Mouse (Mus musculus) heart, postnatal 4 days (tissue): ENCODE measurements at regions not wholly inside any gene's neighbourhood (a gene's known extent, or its start where the extent isn't known, plus 50 kb on each side); places are given as distances from the start of the nearest gene placed in this dataset.

Experiments
- DNase-seq: peaks from one replicate; pipeline ENCODE4 v3.0.0; 2021

DNA sequence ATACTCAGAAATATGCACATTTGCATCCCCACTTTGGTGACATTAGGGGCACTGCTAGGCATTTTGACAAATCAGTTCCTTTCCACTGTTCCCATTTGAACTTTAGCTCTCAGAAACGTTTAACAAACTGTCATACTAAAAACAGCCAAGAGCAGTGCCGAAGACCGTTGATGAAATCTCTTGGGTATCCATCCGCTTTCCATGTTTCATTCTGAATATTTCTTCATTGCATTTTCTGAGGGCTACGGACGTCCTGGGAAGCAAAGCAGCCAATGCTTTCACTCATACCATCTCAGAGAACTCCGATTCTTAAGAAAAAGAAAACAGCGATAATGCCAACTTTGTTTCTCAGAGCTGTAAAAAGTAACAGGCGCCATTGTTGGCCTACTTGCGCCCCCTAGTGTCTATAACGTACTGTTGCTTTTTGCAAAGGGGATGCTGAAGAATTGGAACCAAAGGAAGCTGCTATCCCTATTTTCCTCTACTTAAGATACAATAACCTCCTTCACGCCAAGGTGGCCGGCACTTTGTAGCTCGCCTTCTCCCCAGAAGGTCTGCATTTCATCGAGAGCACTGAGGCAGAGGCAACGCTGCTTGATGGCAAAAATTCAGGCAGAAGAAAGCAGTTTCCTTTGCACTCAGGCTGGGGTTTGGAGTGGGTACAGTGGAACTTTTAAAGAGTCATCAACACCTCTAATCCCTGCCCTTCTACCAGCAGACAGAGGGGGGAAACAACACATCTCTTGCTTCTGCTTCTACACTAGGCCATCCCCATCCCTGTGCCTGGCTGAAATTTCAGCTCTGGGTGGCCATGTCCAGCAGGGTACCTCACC, 163.1 kb upstream of the Spred2 start:
- DNase-seq: peak; percentile 67

DNA sequence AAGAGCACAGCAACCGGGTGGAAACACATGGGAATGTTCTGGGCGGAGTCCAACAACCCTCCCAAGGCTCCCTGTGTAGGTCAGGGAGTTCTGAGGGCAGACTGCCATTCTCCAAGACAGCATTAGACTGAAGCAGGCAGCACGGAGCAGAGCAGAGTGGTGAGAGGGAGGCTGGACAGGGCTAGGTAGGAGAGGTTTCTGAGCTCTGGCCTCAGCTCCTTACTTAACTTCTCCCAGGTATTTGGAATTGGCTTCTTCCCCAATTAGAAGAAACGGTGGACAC, 162.5 kb upstream of the Spred2 start:
- DNase-seq: no peak

DNA sequence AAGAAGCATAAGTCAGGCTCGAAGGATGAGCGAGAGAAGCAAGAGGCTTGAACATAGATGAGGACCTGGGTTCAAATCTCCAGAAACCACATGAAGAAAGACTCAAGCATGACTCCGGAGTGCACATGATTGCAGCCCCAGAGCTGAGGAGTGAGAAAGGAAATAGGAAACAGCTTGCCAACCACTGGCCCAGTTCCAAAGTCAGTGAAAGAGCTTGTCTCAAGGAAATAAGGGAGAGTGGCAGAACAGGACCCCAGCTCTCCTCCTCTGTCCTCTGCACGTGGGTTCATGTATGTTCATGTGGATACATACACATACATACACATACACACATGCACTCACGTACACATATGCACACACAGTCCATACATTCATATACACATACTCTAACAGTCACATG, 156.9 kb upstream of the Spred2 start:
- DNase-seq: no peak

DNA sequence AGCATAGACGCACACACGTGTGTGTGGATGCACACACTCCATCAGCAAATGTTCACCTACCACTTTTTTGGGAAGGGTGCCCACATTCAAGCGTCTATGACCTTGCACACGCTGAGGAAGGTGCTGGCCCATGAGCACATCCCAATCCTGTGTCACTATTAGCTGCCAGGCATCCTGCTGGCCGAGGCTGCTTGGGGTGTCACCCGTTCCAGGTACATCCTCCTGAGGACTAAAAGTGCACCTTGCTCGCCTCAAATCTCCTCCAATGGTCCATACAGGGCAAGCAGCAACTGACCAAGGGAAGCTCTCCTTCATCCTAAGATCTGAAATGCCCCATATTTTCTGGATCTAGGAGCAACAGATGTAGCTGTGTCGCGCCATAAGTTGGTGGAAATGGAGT, 156.3 kb upstream of the Spred2 start:
- DNase-seq: no peak

DNA sequence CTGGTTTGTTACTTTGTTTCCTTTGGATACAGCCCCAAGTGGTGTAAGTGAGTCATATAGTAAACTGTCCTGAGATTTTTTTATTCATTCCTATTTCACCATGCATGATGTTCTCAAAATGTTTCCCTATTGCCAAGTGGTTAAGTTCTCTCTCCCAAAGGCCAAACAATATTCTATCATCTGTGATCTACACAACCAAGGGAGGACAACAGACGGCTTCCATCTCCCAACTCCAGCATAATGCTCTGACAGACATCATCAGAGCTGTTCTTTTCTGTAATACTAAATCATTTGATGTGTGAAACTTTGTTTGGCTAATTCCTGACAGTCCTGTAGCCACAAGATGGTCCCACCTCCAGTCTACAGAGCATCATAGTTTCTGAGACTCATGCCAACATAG, 155.2 kb upstream of the Spred2 start:
- DNase-seq: no peak

DNA sequence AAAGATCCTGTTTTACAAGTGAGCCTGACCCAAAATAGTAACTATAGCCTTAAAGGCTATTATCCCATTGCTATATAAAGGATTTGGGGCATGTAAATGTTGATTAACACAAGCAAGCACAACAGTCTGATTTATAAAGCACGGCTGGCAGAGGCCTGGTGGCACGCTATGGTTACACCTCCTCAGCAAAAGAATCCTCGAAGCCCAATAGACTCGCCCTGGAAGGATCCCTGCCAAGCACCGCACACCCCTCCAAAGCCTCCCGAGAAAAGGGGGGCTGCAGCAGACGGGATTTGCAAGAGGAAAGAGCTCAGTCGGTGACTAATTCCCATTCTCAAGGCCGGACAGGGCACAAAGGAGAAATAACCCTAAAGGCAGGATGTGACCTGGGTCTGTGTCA, 150.2 kb upstream of the Spred2 start:
- no peak for DNase-seq

DNA sequence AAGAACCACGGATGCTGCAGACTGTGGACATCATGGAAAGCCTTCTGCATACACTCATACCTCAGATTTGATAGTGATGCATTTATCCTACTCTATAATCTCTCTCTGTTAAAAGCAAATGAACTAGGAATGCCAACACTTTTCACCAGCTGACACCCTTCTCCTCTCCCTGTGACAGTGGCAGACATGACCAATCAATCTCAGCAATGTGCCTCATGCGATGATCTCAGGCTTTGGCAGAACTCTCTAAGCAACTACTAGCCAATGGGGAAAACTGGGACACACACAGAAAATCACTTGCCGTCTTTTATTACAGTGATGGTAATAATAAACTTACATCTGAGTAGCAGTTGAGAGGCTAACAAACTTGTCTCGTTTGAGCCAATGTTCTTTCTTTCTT, 148.4 kb upstream of the Spred2 start:
- DNase-seq: no peak

DNA sequence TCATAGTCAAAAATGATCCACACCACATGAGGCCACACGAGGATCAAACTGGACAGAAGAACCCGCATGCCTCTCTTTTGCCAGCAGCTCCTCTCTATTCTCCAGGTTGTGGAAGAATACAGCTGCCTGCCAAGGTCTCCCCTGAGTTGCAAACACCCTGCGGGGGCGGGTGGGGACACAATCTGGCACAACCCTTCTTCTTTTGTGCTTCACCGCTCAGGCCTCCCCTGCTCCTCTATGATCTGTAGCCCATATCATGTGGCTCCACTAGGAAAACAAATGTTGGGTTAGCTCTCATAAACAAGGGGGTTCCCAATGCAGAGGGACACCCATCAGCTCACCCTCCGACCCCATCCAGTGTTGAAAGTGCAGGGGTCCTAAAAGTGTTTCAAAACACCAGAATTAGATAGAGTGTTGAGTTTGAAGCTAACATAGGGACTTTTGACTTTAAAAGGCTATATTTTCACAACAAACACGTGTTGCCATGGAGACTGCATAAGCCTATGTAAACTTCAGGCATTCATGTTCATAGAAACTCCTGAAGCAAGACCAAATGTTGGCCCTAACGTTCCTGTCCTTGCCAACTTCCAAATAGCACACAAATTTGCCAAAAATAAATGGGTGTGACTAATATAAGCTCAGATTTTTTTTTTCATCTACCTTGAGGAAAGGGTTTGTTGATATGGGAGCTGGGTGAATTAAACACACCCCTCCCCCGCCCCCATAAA, 147.5 kb upstream of the Spred2 start:
- no peak for DNase-seq

DNA sequence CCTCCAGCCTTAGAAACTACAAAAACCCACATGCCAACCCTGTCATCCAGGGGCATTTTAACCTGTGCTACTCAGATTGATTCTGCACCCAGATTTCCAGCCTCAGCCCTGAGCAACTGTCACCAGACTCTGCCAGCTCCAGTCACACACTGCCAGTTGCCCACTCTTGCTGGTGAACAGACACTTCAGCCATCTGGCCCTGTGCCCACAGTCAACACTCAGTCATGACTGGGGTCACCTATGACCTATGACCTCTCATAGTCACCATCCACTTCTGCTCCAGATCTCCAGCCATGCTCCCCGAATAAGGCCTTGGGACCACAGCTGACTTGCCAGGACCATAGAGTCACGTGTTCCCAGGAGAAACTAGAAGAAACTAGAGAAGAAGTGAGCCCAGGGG, 146.0 kb upstream of the Spred2 start:
- no peak for DNase-seq

DNA sequence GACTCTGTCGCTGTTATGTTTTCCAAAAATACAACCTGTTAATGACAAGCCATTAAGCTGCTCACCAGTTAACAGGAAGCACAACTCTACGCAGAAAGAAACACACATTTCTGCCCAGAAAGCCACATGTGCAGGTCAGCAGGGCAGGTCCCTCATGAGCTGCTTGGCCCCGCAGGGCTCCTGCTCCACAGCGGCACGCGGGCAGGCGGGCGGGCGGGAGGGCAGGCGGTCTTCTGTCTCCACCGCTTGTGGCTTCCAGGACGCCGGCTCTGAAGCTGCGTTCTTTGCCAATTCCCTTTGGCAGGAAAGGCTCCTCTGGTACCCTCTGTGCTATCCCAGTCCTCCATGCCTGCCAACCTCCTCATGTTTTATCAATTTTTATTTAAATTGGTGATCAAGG, 139.1 kb upstream of the Spred2 start:
- no peak for DNase-seq

DNA sequence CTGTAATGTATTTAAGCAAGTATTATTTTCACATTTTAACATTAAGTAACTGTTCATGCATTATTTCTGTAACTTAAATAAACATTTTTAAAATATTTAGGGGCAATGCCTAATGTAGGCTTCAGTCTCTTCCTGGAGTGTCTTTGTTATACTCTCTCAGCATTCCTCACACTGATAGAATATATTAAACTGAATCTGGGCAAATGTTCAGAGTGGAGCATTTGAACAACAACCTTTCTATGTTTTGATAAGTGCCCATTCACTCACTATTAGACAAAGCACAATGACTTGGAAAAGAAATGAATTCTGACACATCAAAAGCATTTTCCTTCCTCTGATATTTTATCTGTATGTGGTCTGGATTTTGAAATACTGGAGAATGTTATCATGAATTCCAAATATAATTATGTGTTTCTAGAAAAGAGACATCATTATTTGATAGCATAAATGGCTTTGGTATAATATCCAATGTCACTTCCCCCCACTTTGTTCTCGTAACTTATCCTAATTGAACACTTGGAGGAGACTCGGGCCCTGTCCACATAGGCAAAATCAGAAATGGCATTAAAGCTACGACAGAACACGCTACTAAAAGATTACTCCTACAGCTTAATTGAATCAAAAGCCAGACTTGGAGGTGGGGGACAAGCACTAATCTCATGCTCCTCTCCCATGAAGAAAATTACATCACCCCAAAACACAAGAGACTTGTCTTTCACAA, 127.1 kb upstream of the Spred2 start:
- no peak for DNase-seq

DNA sequence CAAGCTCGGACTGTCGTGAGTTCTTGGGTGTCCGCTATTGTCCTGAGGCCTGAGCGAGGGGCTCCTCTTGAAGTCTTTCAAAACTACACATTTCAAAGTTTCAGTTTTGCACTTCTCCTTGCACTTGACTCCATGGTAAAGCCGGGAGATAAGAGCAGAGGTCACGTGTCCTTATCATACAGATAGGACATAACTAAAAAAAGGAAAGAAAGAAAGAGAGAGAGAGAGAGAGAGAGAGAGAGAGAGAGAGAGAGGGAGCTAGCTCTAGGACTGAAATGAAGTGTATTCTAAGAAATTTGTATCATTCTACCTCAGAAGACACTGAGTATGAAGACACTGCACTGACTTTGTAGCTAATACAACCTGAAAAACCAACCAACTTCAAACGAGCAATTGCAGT, 114.8 kb upstream of the Spred2 start:
- DNase-seq: no peak

DNA sequence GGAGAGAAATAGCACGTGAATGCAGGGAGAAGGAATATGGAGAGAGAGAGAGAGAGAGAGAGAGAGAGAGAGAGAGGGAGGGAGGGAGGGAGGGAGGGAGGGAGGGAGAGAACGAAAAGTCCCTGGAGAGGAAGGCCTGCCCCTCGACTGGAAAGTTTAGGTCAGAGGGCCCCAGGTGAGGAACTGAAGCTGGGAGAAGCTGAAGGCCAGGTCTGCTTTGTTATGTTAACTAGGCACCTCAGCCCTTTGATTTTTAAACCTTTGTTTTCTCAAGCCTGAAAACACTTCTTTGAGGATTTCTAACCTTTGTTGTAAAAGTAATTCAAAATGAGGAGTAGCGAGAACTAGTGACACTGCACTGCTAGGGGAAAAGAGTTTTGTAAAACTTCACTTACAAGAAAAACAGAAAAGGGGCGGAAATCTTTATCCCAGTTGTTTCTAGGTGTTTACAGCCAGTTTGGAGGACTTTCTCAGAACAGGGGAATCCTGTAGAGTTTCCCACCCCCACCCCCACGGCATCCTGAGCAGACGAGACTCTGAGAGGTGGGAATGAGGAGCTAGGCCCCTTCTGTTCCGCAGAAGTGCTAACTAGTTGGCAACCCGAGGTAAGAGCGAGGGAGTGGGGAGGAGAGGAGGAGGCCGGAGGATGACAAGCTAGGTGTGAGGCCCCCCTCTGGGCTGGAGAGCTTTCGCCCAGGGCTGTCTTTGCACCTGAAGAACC, 112.7 kb upstream of the Spred2 start:
- DNase-seq: no peak

DNA sequence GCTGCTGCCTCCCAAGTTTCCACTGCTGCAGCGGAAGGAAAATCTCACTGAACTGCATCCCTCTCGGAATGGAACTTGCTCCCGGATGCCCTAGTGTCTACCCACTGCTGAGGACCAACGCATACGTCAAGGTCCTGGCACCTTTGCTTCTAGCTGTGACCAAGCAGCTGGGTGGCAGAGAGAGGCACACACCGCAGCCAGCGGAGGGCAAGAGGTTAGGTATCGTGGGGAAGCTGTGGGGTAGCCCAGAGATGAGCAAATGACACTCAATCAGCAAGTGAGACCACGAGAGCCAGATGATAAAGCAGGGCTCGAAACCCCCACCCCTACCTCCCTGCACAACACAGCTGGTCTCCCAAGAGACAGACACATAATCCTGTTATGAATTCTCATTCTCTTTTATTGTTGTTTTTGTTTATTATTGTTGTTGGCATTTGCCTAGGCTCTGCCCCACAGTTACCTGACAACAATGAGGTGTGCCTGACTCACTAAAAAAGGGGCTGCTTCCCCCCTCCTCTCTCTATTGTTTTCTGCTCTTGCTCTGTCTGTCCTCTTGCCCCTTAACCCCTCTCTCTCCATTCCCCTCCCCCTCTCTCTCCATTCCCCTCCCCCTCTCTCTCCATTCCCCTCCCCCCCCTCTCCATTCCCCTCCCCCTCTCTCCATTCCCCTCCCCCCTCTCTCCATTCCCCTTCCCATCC, 112.0 kb upstream of the Spred2 start:
- DNase-seq: no peak

DNA sequence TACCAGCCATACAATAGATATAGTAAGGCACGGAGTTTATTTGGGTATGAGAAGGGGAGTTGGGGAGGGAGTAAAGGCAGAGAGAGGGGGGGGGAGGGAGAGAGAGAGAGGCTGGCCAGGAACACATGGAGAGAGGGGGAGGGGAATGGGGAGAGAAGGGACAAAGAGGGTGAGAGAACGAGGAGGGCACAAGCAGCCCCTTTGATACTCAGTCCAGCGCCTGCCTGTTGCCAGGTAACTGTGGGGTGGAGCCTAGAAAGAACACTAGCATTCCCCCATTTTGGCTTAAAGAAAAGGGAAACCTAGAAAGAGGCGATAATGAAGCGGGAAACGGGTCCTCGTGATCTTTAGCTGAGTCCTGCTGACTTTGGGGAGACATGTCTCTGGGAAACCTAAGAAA, 110.6 kb upstream of the Spred2 start:
- no peak for DNase-seq

DNA sequence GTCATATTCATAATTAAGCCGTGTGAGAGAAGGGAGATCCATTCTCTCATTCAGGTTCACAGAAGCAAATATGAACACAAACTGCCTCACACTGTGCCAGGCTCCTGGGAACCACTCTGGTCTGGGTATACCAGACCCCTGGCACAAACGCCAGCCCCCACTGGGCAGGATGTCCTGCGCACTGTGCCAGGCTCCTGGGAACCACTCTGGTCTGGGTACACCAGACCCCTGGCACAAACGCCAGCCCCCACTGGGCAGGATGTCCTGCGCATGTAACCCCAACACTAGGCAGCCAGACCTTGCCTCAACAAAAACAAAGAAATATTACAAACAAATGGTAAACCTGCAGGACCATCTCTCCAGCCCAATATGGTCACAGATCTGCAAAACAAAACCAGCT, 101.2 kb upstream of the Spred2 start:
- no peak for DNase-seq

DNA sequence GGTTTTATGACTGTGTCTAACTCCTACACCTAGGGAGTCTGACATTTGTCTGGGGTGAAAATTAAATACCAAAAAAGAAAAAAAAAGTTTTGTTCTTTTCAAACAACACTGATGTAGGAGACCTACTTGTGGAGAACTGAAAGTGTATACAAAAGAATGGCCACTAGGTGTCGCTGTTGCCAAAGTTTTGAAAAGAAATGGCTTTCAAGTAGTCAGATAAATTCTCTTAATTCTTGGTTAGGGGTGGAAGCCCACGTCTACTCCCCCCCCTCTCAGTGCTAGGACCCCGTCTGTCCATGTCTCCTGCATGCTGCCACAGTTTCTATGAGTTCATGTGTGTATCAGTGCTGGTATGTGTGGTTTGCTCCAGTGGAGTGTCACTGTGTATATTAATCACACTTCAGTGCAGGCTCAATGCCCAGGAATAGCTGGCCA, 100.7 kb upstream of the Spred2 start:
- peak; percentile 75 for DNase-seq

DNA sequence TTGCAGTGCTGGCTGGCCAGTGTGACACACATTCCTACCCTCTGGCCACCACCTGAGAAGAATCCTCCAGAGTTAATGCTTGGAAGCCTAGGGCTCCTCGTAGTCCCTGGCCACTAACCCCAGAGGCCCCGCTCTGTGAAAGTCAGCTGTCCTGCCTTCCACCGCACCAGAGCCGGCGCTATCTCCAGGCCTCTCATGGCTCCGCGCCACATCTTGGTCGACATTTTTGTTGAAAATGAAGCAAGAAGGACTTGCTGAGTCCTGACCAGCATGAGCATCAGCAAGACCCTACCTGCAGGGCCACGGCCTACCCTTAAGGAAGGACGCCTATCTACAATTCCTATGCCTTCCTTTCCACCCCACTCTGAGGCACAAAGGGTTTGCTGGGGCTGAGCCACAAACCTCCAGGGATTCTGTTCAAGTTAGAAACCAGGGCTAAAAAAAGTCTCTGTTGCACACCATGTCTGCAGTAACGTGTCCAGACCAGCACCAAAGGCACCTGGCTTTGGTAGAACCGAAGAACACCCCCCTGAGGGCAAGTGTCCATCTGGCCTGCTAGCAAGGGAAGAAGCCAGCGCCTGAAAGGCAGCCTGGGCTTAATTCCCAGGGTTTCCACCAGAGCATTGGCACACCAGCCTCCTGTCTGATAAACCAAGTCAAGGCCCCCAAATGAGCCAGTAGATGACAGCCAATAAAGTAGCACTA, 97.5 kb upstream of the Spred2 start:
- no peak for DNase-seq

DNA sequence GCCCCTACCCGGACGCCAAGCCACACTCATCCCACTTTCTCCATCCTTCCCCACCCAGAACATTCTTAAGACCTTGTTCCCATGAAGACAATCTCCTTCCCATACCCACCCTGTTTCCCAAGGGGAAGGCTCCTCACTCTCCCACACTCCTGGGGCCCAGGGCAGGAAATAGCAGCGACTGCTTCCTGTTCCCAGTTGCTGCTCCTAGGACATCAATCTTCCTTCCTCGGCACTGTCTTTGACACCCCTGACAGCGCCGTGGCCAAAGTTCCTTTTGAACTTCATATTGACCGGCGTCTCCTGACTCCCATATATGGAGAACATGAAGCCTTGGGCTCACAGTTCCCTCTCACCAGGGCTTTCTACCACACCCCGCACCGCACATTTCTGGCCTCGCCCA, 96.2 kb upstream of the Spred2 start:
- DNase-seq: no peak

DNA sequence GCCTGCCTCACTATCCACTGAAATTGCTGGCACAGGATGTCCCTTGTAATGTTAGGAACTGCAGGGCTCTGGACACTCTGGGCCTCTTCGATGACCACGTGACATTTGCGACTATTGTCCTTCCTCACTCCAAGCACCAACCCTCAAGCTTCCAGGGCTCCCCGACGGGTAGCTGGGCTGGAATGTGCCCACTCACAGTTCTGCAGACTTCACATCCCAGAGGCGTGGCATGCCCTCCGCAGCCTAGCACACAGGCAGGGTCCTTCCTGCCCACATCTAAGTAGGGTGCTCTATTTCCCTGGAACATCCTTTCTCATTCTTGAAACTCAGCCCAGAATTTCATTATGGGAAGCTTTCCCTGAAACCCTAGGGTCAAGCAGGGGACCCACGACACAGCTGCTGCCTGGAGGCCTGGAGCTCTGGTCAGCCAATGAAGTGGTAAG, 95.2 kb upstream of the Spred2 start:
- DNase-seq: no peak

DNA sequence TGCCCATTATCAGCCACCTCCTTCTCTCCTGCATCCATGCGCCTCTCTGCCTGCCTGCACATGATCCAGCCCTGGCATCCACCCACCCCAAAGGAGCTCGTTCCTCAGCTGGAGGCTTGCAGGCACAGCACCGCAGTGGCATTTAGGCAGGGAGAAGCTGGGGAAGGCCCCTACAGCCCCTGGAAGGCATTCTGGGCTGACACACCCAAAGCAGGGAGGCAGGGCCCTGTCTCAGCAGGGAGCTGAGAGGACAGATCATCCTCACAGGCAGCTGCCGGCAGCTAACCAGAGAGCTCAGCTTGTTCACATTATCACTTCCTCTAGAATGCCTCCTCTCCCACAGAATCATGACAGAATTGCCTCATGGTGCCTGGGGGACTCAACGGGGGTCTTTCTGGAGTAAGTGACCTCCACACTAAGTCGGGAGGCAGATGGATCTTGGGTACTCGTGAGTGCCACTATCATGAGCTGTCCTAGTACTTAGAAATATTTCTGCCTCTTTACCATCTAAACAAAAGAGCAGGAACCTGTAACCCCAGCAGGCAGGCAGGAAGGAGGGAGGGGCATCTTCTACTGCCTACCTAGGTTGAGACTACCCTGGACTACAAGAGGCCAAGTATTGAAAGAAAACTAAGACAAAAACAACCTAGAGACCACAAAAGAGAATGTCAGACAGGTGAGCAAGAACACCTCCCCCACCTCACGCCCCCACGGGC, 94.5 kb upstream of the Spred2 start:
- DNase-seq: no peak
